In genomic region chr16:44269578-44269977, GRCm38 (mm10) we compare ENCODE assay signal across 28 mouse cellular contexts.
DNase-seq lines count a peak whose midpoint lies in the region; ATAC-seq and TF ChIP-seq lines count a peak whose summit lies in the region.
"Had no signal": no experiment of that assay in that cellular context is flagged by ENCODE, and none has a peak within 500 bp of the region (broad histone marks: within the 10 kb centered on the region; RNA-seq: fewer than 3 reads in every experiment).

No protein-coding gene starts in this region.

- no peak for TF ChIP-seq POLR2A in cortical plate, adult 2 months (IDR thresholded peaks at IDR 0.05; ENCODE audit: extremely low read depth, insufficient read depth, low read length)

- H3K4me2 ChIP-seq in kidney, embryonic 16.5 days (replicated peaks; ENCODE audit: low read depth, low read length), result no peak overlapping the region
- no peak overlapping the region for H3K4me2 ChIP-seq in stomach, embryonic 16.5 days (ENCODE audit: low read depth, low read length)
- H3K4me2 ChIP-seq: embryonic facial prominence, embryonic 15.5 days; forebrain, embryonic 13.5 days; hindbrain, embryonic 15.5 days; limb, embryonic 13.5 days; liver, embryonic 11.5 days; midbrain, embryonic 12.5 days; neural tube, embryonic 12.5 days had no signal

- H3K27ac ChIP-seq in kidney, embryonic 16.5 days (ENCODE audit: low read length), result peak overlapping the region; percentile 65; the same call in 1 of the 2 replicates
- H3K27ac ChIP-seq in cortical plate, adult 2 months (ENCODE audit: insufficient read depth, low read length), result peak overlapping the region; percentile 73
- peak overlapping the region; percentile 56 for H3K27ac ChIP-seq in stomach, embryonic 16.5 days (ENCODE audit: low read length)
- H3K27ac ChIP-seq: embryonic facial prominence, embryonic 15.5 days; forebrain, embryonic 13.5 days; hindbrain, embryonic 10.5 days; hindbrain, embryonic 15.5 days; limb, embryonic 13.5 days; midbrain, embryonic 12.5 days; neural tube, embryonic 12.5 days had no signal

- DNase-seq in adrenal gland, postnatal 14 days, result peak; percentile 25
- no peak for DNase-seq in adrenal gland, adult 2 months
- no peak for DNase-seq in kidney, postnatal 14 days
- DNase-seq in frontal cortex, adult 2 months (ENCODE audit: extremely low spot score in 1 of 2, low spot score in 1 of 2), result no peak
- DNase-seq: cerebellum, adult 18-20 months; cerebellum, postnatal 10 days; gastrocnemius, postnatal 36 days; heart, postnatal 14 days; kidney, adult 2 months; lung, postnatal 4 days; spleen, adult 18-20 months; thymus, postnatal 14 days had no signal

- ATAC-seq in kidney, embryonic 16.5 days (ENCODE audit: low FRiP score, low TSS enrichment), result no peak
- ATAC-seq in stomach, embryonic 16.5 days (ENCODE audit: insufficient read depth, low FRiP score), result no peak
- ATAC-seq: forebrain, embryonic 13.5 days; inflammation-experienced regulatory T-cells, adult 6 months; lung, postnatal 0 days had no signal

- no peaks in the 10 kb centered on the region for H3K9me3 ChIP-seq in kidney, embryonic 16.5 days (ENCODE audit: low read length)
- H3K9me3 ChIP-seq in stomach, embryonic 16.5 days (replicated peaks; ENCODE audit: control insufficient read depth, low read length), result no peaks in the 10 kb centered on the region
- H3K9me3 ChIP-seq: embryonic facial prominence, embryonic 15.5 days; forebrain, embryonic 13.5 days; G1E; hindbrain, embryonic 10.5 days; hindbrain, embryonic 15.5 days; limb, embryonic 13.5 days; megakaryocyte, embryonic 14.5 days; midbrain, embryonic 12.5 days; neural tube, embryonic 12.5 days had no signal

- H3K36me3 ChIP-seq in kidney, embryonic 16.5 days (ENCODE audit: insufficient read depth, low read length), result no peaks in the 10 kb centered on the region
- H3K36me3 ChIP-seq in stomach, embryonic 16.5 days (ENCODE audit: control insufficient read depth, insufficient read depth, low read length), result no peaks in the 10 kb centered on the region
- H3K36me3 ChIP-seq: embryonic facial prominence, embryonic 15.5 days; G1E; hindbrain, embryonic 10.5 days; hindbrain, embryonic 15.5 days; limb, embryonic 13.5 days; midbrain, embryonic 12.5 days; neural tube, embryonic 12.5 days had no signal

- no peak overlapping the region for H3K9ac ChIP-seq in kidney, embryonic 16.5 days (replicated peaks; ENCODE audit: low read length)
- no peak overlapping the region for H3K9ac ChIP-seq in stomach, embryonic 16.5 days (ENCODE audit: low read length)
- H3K9ac ChIP-seq: embryonic facial prominence, embryonic 15.5 days; forebrain, embryonic 13.5 days; hindbrain, embryonic 15.5 days; limb, embryonic 13.5 days; midbrain, embryonic 12.5 days; neural tube, embryonic 12.5 days had no signal

- H3K4me3 ChIP-seq in kidney, embryonic 16.5 days (ENCODE audit: low read length), result no peak overlapping the region
- H3K4me3 ChIP-seq in cortical plate, adult 2 months (ENCODE audit: insufficient read depth, low read length), result no peak overlapping the region
- H3K4me3 ChIP-seq in stomach, embryonic 16.5 days (replicated peaks; ENCODE audit: low read length), result no peak overlapping the region
- H3K4me3 ChIP-seq: embryonic facial prominence, embryonic 15.5 days; forebrain, embryonic 13.5 days; hindbrain, embryonic 10.5 days; hindbrain, embryonic 15.5 days; limb, embryonic 13.5 days; megakaryocyte, embryonic 14.5 days; midbrain, embryonic 12.5 days; myocyte; neural tube, embryonic 12.5 days had no signal

- no peaks in the 10 kb centered on the region for H3K27me3 ChIP-seq in kidney, embryonic 16.5 days (ENCODE audit: insufficient read depth, low read length)
- no peaks in the 10 kb centered on the region for H3K27me3 ChIP-seq in stomach, embryonic 16.5 days (ENCODE audit: control insufficient read depth, insufficient read depth, low read length)
- H3K27me3 ChIP-seq: embryonic facial prominence, embryonic 15.5 days; forebrain, embryonic 13.5 days; hindbrain, embryonic 15.5 days; limb, embryonic 13.5 days; midbrain, embryonic 12.5 days; neural tube, embryonic 12.5 days had no signal

- WGBS in kidney, embryonic 16.5 days, result 50% methylated on average over 6 of the region's 6 CpGs
- WGBS in stomach, embryonic 16.5 days, result 81% methylated on average over 6 of the region's 6 CpGs

- H3K4me1 ChIP-seq in kidney, embryonic 16.5 days (ENCODE audit: insufficient read depth, low read length), result peaks cover 11% of the 10 kb centered on the region; the same call in 1 of the 2 replicates
- H3K4me1 ChIP-seq in cortical plate, adult 2 months (ENCODE audit: control insufficient read depth, insufficient read depth, low read length), result peaks cover 7% of the 10 kb centered on the region
- peaks cover 9% of the 10 kb centered on the region; the same call in 1 of the 2 replicates for H3K4me1 ChIP-seq in stomach, embryonic 16.5 days (ENCODE audit: control insufficient read depth, insufficient read depth, low read length)
- H3K4me1 ChIP-seq: embryonic facial prominence, embryonic 15.5 days; forebrain, embryonic 13.5 days; hindbrain, embryonic 10.5 days; hindbrain, embryonic 15.5 days; limb, embryonic 13.5 days; megakaryocyte, embryonic 14.5 days; midbrain, embryonic 12.5 days; neural tube, embryonic 12.5 days had no signal

- TF ChIP-seq CTCF in cortical plate, adult 2 months (IDR thresholded peaks at IDR 0.05; ENCODE audit: extremely low read depth, insufficient read depth, low read length), result no peak
